Mouse (Mus musculus) heart, postnatal 14 days (tissue): Measurements from ENCODE around the gene Ptgir. TPM values are rescaled to one million over a fixed set of nuclear protein-coding genes. Genes with fewer than 3 reads are reported as not detected.

Experiments used
- DNase-seq, 2 experiments: peaks; one replicate each; pipeline ENCODE4 v3.0.0; 2021 to 2022
- intact Hi-C: fragments of 180-260 bp; cut with DNase I; formaldehyde crosslinking; loops from one replicate; pipeline ENCODE4 v1.15.1; 2025
- total RNA-seq, 2 experiments: library from RNA; stranded (reverse); gene quantifications; 2 replicates each; pipeline ENCODE4 v1.2.3; 2021

Gene Ptgir
- total RNA-seq, 2 experiments from 2014 or later, result 1.4 to 1.6 TPM

- intact Hi-C loops, result loop anchor here (1.0 to 10.0 kb wide), 4 partner anchors 19 to 289 kb away; partner anchors contain the start of gene Dact3
- DNase-seq, result peak; percentile 79 to 89
Observed at GRCm38 (mm10) chr7:16913806-16914452, 7.6 kb downstream of the Ptgir start.

- intact Hi-C loops, result loop anchor here (5.0 to 10.0 kb wide), 3 partner anchors 37 to 290 kb away; partner anchors contain the start of gene Dact3
Observed at GRCm38 (mm10) chr7:16914453-16915343, 8.4 kb downstream of the Ptgir start.

GRCm38 (mm10) chr7:16915461-16916340, 9.4 kb downstream of the Ptgir start:
- DNase-seq, result no peak
- intact Hi-C loops, result loop anchor here (10.0 kb wide), 1 partner anchor 291 kb away; no protein-coding TSS in a partner anchor

More at GRCm38 (mm10) chr7:16914453-16915343, 8.4 kb downstream of the Ptgir start:
- DNase-seq, result no peak

- no peak for DNase-seq
- intact Hi-C loops, result loop anchor here (10.0 kb wide), 1 partner anchor 292 kb away; no protein-coding TSS in a partner anchor
Observed at GRCm38 (mm10) chr7:16916342-16917265, 10.3 kb downstream of the Ptgir start.

- intact Hi-C loops, result loop anchor here (10.0 kb wide), 1 partner anchor 293 kb away; no protein-coding TSS in a partner anchor
- DNase-seq, result no peak
Observed at GRCm38 (mm10) chr7:16917447-16917846, 11.2 kb downstream of the Ptgir start.

GRCm38 (mm10) chr7:16918014-16918413, 11.7 kb downstream of the Ptgir start:
- no peak for DNase-seq
- intact Hi-C loops, result loop anchor here (10.0 kb wide), 1 partner anchor 293 kb away; no protein-coding TSS in a partner anchor

GRCm38 (mm10) chr7:16918670-16919069, 12.4 kb downstream of the Ptgir start:
- intact Hi-C loops, result loop anchor here (10.0 kb wide), 1 partner anchor 294 kb away; no protein-coding TSS in a partner anchor
- DNase-seq, result no peak

- DNase-seq, result no peak
- intact Hi-C loops, result loop anchor here (5.0 to 10.0 kb wide), 2 partner anchors 102 to 295 kb away; partner anchors contain the start of genes Fkrp and Strn4
Observed at GRCm38 (mm10) chr7:16919395-16920149, 13.3 kb downstream of the Ptgir start.

GRCm38 (mm10) chr7:16920150-16920579, 13.9 kb downstream of the Ptgir start:
- intact Hi-C loops, result loop anchor here (5.0 kb wide), 1 partner anchor 103 kb away; the partner anchor contains the start of genes Fkrp and Strn4
- no peak for DNase-seq

GRCm38 (mm10) chr7:16920818-16921791, 14.8 kb downstream of the Ptgir start:
- intact Hi-C loops, result loop anchor here (5.0 kb wide), 1 partner anchor 104 kb away; the partner anchor contains the start of genes Fkrp and Strn4
- DNase-seq, result no peak

- intact Hi-C loops, result loop anchor here (5.0 kb wide), 1 partner anchor 105 kb away; the partner anchor contains the start of genes Fkrp and Strn4
- DNase-seq, result no peak
Observed at GRCm38 (mm10) chr7:16921881-16922335, 15.6 kb downstream of the Ptgir start.

- no peak for DNase-seq
- intact Hi-C loops, result loop anchor here (5.0 kb wide), 1 partner anchor 105 kb away; the partner anchor contains the start of genes Fkrp and Strn4
Observed at GRCm38 (mm10) chr7:16922360-16922973, 16.2 kb downstream of the Ptgir start.

- intact Hi-C loops, result loop anchor here (5.0 kb wide), 1 partner anchor 106 kb away; the partner anchor contains the start of genes Fkrp and Strn4
- no peak for DNase-seq
Observed at GRCm38 (mm10) chr7:16923283-16924036, 17.2 kb downstream of the Ptgir start.

GRCm38 (mm10) chr7:16924037-16924834, 17.9 kb downstream of the Ptgir start, which contains the start of gene Calm3:
Calm3 (minus strand) TSS chr7:16924114.
- intact Hi-C loops, result loop anchor here (5.0 kb wide), 1 partner anchor 107 kb away; the partner anchor contains the start of genes Fkrp and Strn4

More at GRCm38 (mm10) chr7:16924037-16924834, 17.9 kb downstream of the Ptgir start, which contains the start of gene Calm3:
- DNase-seq, result peak; percentile 99 to 100
